Mouse (Mus musculus): ENCODE results near the gene Uox. TPM values are rescaled to one million over a fixed set of nuclear protein-coding genes. Genes with fewer than 3 reads are reported as not detected.

Uox gene
- not detected in 2 replicates for polyA plus RNA-seq (2012; rRNA removed)

- Histone ChIP-seq H3K4me3 (ENCODE audit: extremely low read depth, insufficient read depth, insufficient read length) (no peak within 1 kb of the TSS), H3K4me1 (ENCODE audit: control insufficient read depth, insufficient read depth, insufficient read length) (no peaks in the 10 kb centered on the region), H3K27ac (ENCODE audit: insufficient read depth, low read length) (no peak within 1 kb of the TSS), H3K27me3 (ENCODE audit: control insufficient read depth, insufficient read depth, low read length) (no peaks in the 10 kb centered on the region), H3K36me3 (ENCODE audit: control insufficient read depth, insufficient read depth, low read length) (no peaks in the 10 kb centered on the region)
- no peak for DNase-seq (ENCODE audit: low read depth in 1 of 2, low spot score in 2 of 2)
- 90% methylated on average over 10 of the region's 10 CpGs for WGBS
- TF ChIP-seq POLR2A (IDR thresholded peaks at IDR 0.05; ENCODE audit: low read depth, low read length) (no peak), CTCF (IDR thresholded peaks at IDR 0.05; ENCODE audit: extremely low read depth, insufficient read depth, insufficient read length, insufficient replicate concordance) (no peak)
Measured at GRCm38 (mm10) chr3:146570148-146570782, at the start of gene Uox. Gene Uox, plus strand, starts transcription at chr3:146570426.

DNA sequence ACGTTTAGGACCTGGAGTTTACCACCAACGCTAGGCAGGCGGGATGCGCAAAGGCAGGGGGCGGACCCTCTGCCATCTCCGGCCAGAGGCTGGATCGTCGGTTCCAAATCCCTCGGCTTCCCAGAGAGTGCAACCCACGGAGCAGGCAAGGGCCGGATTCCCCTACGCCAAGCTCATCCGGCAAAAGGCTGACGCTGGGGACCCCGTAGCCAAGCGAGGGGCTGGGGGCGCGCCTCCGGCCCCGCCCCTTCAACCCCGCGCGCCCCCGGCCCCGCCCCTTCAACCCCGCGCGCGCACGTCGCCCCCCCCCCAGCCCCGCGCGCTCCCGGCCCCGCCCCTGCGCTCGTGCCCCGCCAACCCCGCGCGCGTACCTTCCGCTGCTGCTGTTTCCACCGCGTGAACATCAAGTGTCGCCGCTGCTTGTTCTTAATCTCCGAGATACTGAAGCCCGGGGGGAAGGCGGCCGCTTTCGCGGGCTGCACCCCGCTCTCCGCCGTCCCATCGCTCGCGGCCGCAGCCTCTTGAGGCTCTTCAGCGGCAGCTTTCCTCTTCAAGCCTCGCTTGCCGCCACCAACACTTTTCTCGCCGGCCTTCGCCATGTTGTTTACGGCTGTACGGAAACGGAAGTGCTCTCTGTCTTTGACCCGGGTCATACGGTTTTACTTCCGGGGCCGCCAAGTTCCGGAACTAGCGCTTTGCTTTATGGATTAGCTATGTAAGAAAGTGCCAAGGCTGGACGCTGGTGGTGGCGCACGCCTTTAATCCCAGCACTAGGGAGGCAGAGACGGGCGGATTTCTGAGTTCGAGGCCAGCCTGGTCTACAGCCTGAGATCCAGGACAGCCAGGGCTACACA, 49.2 kb upstream of the Uox start, which contains the start of gene Rpf1:
TSS of gene Rpf1 (minus strand) at position 632 of the 854 bp plus-strand sequence.
- Histone ChIP-seq H3K36me3 (ENCODE audit: control insufficient read depth, insufficient read depth, low read length) (peaks cover 7% of the 10 kb centered on the region), H3K27me3 (ENCODE audit: control insufficient read depth, insufficient read depth, low read length) (no peaks in the 10 kb centered on the region), H3K4me1 (ENCODE audit: control insufficient read depth, insufficient read depth, insufficient read length) (no peaks in the 10 kb centered on the region; the same call in 1 of the 2 replicates), H3K4me3 (ENCODE audit: extremely low read depth, insufficient read depth, insufficient read length) (peak within 1 kb of the TSS; percentile 94), H3K27ac (ENCODE audit: insufficient read depth, low read length) (peak within 1 kb of the TSS; percentile 99)
- TF ChIP-seq CTCF (IDR thresholded peaks at IDR 0.05; ENCODE audit: extremely low read depth, insufficient read depth, insufficient read length, insufficient replicate concordance) (0 out of 2 replicates have a peak, but pooled peaks have one; percentile 4), POLR2A (IDR thresholded peaks at IDR 0.05; ENCODE audit: low read depth, low read length) (peak; percentile 56; the same call in 1 of the 2 replicates)
- 1% methylated on average over 66 of the region's 82 CpGs for WGBS
- peak; percentile 89 to 90 for DNase-seq (ENCODE audit: low read depth in 1 of 2, low spot score in 2 of 2)

GRCm38 (mm10) chr3:146521652-146522020, 48.6 kb upstream of the Uox start:
- WGBS = 25% methylated on average over 8 of the region's 8 CpGs
- peaks cover 7% of the 10 kb centered on the region for H3K36me3 ChIP-seq (ENCODE audit: control insufficient read depth, insufficient read depth, low read length)
- no peaks in the 10 kb centered on the region; the same call in 1 of the 2 replicates for H3K4me1 ChIP-seq (ENCODE audit: control insufficient read depth, insufficient read depth, insufficient read length)
- no peak for DNase-seq (ENCODE audit: low read depth in 1 of 2, low spot score in 2 of 2)
- peak overlapping the region; percentile 94 for H3K4me3 ChIP-seq (ENCODE audit: extremely low read depth, insufficient read depth, insufficient read length)
- no peaks in the 10 kb centered on the region; the same call in 1 of the 2 replicates for H3K27me3 ChIP-seq (ENCODE audit: control insufficient read depth, insufficient read depth, low read length)
- H3K27ac ChIP-seq (ENCODE audit: insufficient read depth, low read length) = peak overlapping the region; percentile 99
- TF ChIP-seq CTCF (IDR thresholded peaks at IDR 0.05; ENCODE audit: extremely low read depth, insufficient read depth, insufficient read length, insufficient replicate concordance) = no peak
- no peak for TF ChIP-seq POLR2A (IDR thresholded peaks at IDR 0.05; ENCODE audit: low read depth, low read length)

DNA sequence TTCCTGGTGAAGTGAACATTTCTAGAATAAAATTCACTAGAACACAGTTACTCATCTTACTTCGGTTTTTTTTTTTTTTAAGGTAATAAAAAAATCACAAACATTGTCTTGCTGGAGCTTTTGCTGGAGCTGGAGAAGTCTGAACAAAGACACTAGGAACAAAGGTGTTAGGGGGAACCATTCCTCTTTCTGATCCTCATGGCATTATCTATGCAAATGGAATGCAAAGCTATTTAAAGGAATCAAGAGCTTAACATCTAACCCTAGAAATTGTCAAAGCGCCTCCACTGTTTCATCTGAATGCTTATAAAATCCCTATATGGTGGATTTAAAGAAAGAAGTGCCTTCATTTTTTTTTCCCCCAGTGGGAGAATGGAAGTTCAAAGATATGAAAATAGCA, 41.9 kb upstream of the Uox start:
- TF ChIP-seq CTCF (IDR thresholded peaks at IDR 0.05; ENCODE audit: extremely low read depth, insufficient read depth, insufficient read length, insufficient replicate concordance) (no peak), POLR2A (IDR thresholded peaks at IDR 0.05; ENCODE audit: low read depth, low read length) (no peak)
- no peaks in the 10 kb centered on the region for H3K4me1 ChIP-seq (ENCODE audit: control insufficient read depth, insufficient read depth, insufficient read length)
- 65% methylated on average over 2 of the region's 2 CpGs for WGBS
- H3K36me3 ChIP-seq (ENCODE audit: control insufficient read depth, insufficient read depth, low read length) = no peaks in the 10 kb centered on the region
- no peak for DNase-seq (ENCODE audit: low read depth in 1 of 2, low spot score in 2 of 2)
- no peaks in the 10 kb centered on the region; the same call in 1 of the 2 replicates for H3K27me3 ChIP-seq (ENCODE audit: control insufficient read depth, insufficient read depth, low read length)
- no peak overlapping the region for H3K4me3 ChIP-seq (ENCODE audit: extremely low read depth, insufficient read depth, insufficient read length)
- no peak overlapping the region for H3K27ac ChIP-seq (ENCODE audit: insufficient read depth, low read length)

DNA sequence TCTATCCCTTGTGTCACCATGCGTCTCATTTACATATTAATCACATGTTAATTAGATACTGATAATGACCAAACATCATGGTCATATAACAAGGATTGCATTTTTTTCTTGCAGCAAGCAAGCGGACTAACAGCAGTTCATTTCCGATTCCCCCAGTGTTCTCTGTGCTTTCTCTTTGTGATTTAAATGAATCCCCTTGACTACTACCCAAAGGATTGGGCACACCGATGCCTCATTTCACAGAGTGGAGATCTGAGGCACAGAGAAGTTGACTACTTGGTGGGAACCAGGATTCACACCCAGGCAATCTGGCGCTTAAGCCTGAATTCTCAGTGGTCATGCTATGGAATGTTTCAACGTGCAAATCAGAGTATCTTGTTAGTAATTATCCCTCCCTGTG, 35.2 kb upstream of the Uox start:
- Histone ChIP-seq H3K36me3 (ENCODE audit: control insufficient read depth, insufficient read depth, low read length) (no peaks in the 10 kb centered on the region), H3K27ac (ENCODE audit: insufficient read depth, low read length) (no peak overlapping the region), H3K4me1 (ENCODE audit: control insufficient read depth, insufficient read depth, insufficient read length) (no peaks in the 10 kb centered on the region), H3K4me3 (ENCODE audit: extremely low read depth, insufficient read depth, insufficient read length) (no peak overlapping the region), H3K27me3 (ENCODE audit: control insufficient read depth, insufficient read depth, low read length) (no peaks in the 10 kb centered on the region)
- no peak for DNase-seq (ENCODE audit: low read depth in 1 of 2, low spot score in 2 of 2)
- no peak for TF ChIP-seq CTCF (IDR thresholded peaks at IDR 0.05; ENCODE audit: extremely low read depth, insufficient read depth, insufficient read length, insufficient replicate concordance)
- TF ChIP-seq POLR2A (IDR thresholded peaks at IDR 0.05; ENCODE audit: low read depth, low read length) = no peak
- WGBS = 82% methylated on average over 6 of the region's 6 CpGs

GRCm38 (mm10) chr3:146540521-146541273, 29.5 kb upstream of the Uox start:
- H3K4me1 ChIP-seq (ENCODE audit: control insufficient read depth, insufficient read depth, insufficient read length) = no peaks in the 10 kb centered on the region
- H3K27ac ChIP-seq (ENCODE audit: insufficient read depth, low read length) = no peak overlapping the region
- no peak for DNase-seq (ENCODE audit: low read depth in 1 of 2, low spot score in 2 of 2)
- no peak for TF ChIP-seq POLR2A (IDR thresholded peaks at IDR 0.05; ENCODE audit: low read depth, low read length)
- TF ChIP-seq CTCF (IDR thresholded peaks at IDR 0.05; ENCODE audit: extremely low read depth, insufficient read depth, insufficient read length, insufficient replicate concordance) = no peak
- H3K36me3 ChIP-seq (ENCODE audit: control insufficient read depth, insufficient read depth, low read length) = no peaks in the 10 kb centered on the region
- H3K27me3 ChIP-seq (ENCODE audit: control insufficient read depth, insufficient read depth, low read length) = no peaks in the 10 kb centered on the region
- 33% methylated on average over 4 of the region's 4 CpGs for WGBS
- no peak overlapping the region for H3K4me3 ChIP-seq (ENCODE audit: extremely low read depth, insufficient read depth, insufficient read length)
